Mouse (Mus musculus) urinary bladder, postnatal 14 days (tissue): ENCODE data around the gene Sp3.
A peak's percentile ranks its signal among the peaks of the same experiment; 100 is the strongest.
"Not testable (repeated sequence)": the region's sequence is repeated elsewhere in the genome, so short reads cannot be mapped to it uniquely, and the experiment has no call there.

ENCODE experiments used
- DNase-seq: peaks from one replicate; pipeline ENCODE4 v3.0.0; 2021; ENCODE audit warnings: low spot score

The Sp3 gene

DNA sequence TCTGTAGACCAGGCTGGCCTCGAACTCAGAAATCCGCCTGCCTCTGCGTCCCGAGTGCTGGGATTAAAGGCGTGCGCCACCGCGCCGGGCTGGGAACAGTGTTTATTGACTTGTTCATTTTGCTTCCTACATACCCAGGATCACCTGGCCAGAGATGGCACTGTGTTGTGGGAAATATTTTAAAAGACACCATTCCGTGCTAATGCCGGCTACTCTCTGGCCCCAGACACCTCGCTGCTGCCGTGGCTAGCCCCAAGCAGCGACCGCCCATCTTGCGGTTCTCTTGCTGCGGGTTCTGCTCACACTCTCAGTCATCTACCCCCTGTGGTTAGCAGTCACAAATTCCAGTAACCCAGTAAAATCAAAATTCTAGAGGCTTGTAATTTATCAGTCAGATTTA lies 12.3 kb upstream of the Sp3 start:
- DNase-seq: no peak

DNA sequence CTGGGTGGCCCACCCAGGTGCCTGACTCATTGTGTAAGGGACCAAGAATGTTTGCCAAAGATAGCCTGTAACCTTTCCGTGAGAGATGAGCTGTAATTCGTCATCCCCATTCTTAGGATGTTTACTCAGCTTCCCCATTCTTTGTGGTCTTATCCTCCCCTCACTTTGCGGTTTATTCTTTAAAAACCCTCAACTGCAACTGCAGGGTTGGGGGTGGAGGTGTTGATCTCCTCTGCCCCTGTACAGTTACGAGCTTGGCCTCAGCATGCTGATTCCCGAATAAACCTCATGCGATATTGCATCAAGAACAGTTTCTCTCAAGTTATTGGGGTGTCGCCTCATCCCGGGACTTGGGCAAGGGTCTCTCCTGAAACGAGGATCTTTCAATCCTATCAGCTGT lies 8.7 kb upstream of the Sp3 start:
- DNase-seq: not testable (repeated sequence)

DNA sequence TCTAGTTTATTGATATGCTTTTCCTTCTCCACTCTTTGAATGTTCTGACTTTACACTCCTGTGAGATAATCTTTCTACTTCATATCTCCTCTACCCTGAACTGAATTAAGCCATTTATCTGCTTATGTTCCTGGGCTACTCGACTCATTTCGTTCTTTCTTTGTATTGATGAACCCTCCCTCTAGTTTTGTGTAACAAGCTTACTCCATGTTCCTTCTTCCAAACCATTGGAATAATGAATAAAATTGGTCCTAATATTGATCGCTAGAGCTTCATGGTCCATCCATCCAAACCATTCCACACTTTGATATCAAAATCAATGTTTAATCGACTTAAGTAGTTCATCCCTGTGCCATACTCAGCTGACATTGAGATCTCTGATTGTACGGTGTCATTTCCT lies 6.4 kb upstream of the Sp3 start, which contains the start of gene Gm11084:
Gene Gm11084 (minus strand): TSS at position 101 of the 400 bp plus-strand sequence.
- DNase-seq: no peak

DNA sequence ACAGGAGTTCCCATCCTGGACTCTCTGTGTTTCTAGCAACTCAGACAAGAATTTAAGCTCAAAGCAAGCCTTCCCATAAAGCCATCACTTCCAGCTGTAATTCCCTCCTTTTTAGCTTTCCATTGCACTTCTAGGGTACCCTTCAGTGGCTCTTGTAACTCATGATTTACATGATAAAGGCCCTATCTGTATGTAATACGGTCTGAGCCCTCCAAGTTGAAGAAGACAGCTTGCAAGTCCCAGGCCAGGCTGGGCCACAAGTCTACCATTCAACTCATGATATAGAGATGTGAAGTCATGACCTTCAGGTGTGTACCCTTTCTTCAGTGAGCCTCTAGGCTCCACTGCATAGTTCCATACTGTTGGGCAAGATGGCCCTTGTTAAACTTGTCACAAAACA lies 5.3 kb upstream of the Sp3 start:
- no peak for DNase-seq

DNA sequence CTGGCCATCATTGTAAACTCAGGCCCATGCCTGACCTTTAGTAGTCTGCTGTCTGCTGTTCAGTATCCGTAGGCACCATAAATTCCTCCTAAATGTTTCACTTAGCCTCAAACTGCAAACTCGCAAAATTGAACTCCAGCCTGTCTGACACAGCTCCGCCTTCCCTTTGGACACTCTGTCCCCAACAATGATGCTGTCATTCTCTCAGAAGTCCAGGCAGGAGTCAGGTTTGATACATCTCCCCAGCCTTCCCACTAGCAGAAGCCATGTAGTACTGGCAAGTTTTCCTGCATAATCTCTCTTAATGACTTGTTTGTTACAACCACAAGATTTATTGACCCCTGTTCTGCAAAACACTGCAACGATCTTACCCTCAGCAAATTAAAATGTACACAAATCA lies 4.6 kb upstream of the Sp3 start:
- no peak for DNase-seq

DNA sequence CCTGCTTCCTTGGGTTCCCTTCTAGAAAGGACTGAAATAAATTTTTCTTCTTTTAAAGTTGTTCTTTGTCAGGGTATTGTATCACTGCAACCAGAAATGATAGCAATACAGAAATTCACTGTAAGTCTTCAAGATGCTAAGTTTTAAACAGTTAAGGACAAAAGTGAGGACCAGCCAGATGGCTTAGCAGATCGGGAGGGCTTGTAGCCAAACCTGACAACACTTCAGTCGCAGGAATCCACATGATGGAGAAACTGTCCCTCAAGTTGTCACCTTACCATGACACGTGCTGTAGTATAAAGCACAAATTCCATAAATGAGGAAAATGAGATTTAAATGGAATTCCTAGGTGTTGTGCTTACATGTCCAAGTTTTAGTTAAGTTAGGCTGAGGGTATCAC lies 3.0 kb upstream of the Sp3 start:
- no peak for DNase-seq

DNA sequence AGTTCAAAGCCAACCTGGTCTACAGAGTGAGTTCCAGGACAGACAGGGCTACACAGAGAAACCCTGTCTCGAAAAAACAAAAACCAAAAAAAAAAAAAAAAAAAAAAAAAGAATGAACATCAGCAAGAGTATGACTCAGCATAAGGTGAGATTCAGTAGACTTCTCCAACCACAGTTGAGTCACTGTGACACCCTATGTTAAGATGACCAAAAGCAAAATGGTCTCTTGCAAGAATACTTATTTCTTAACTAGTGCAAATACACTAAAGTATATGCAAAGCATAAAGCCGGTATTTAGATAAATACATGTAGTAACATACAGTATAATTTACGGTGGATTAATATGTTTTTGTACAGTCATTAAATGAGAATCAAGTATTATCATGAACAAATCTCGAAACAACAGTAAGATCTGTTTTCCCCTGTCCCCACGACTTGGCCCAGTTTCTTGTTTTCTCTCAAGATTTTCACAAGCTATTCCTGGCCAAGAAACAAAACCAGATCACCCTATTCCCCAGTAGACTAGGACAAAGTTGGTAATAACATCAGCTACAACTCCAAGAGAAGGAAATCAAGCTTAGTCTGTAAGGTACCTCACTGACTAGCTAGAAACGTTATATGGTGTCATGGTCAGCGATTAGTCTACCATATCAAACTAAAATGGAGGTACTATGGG lies 2.0 kb upstream of the Sp3 start:
- no peak for DNase-seq

DNA sequence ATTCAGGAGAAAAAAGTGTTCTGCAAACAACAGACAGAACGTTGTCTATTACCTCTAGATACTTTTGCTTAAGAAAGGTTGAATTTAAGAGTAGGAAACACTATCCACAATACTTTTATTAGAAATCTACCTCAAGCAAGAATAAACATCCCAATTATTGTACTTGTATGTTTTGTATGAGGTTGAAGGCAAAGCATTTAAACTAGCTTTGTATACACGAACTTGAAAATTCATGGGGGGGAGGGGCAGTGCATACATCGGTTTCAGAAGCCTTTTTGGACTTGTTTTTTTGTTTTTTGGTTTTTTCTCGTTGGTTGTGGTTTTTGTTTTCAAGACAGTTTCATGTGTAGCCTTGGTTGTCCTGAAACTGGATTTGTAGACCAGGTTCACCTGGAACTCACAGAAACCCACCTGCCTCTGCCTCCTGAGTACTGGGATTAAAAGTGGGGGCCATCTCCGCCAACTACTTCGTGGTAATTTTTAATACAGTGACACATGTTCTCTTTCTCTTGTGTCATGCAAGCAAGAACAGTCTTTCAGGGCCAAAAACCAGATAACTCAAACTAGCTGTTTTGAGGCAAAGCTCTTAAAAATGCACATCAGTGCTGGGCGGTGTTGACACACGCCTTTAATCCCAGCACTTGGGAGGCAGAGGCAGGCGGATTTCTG lies 1.3 kb upstream of the Sp3 start:
- no peak for DNase-seq

DNA sequence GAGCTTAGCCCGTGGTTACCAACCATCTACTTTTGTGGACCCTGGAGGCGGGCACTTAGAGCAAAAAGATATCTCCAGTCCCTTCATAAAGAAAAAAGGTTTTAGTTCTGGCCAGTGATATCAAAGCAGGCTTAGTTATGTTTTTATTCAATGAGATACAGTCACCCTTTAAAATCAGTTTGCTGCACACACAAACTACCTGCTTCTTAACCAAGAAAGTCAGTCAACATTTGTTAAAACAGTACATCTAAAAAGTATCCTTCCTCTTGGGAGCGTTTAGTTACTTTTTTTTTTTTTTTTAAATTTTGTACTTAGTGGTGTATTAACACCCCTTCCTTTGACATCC lies 802 bp upstream of the Sp3 start:
- no peak for DNase-seq

DNA sequence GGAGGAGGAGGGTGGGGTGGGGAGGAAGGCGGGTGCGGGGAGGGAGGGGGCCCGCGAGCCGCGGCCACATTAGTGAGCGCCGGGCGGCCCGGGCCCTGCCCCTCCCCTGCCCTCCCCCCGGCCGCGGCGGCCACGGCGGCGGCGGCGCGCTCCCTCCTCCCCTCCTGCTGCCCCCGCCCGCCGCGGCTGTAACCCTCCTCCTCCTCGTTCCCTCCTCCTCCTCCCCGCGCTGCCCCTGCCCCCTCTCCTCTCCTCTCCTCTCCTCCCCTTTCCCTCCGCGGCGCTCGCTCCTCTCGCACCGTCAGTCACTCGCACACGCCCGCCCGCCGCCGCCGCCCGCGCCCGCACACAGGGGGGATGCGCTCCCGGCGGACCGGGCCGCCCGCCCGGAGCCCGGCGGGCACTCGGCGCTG lies 581 bp downstream of the Sp3 start:
- peak; percentile 91 for DNase-seq

DNA sequence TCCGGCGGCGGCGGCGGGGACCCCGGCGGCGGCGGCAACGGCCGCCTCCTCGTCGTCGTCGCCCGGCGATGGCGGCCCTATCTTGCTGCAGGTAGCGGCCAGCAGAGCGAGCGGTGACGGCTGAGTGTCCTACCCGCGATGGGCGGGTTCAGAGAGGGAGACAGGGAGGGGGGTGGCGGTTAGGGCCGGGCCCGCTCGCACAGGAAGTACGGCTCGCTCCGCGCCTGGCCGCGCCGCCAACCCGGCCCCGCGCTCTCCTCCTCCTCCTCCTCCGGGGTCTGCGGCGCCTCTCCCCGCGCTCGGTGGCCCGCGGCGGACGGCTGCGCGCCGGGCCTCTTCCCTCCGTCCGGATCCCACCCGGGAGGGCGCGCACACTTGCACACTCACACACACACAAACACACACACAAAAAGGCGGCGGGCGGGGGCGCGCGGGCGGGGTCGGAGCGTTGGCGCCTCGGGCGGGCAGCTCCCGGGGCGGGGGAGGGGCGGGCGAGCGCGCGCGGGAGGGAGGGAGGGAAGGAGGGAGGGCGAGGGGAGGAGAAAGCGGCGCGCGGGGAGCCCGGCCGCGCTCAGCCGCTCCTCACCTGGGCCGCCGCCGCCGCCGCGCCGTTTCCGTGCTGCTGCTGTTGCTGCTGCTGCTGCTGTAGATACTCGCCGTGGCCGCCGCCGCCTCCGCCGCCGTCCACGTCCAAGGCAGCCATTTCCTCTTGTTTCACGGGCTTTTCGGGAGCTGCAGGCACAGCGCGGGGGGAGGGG lies 1.2 kb downstream of the Sp3 start:
- DNase-seq: peak; percentile 90

DNA sequence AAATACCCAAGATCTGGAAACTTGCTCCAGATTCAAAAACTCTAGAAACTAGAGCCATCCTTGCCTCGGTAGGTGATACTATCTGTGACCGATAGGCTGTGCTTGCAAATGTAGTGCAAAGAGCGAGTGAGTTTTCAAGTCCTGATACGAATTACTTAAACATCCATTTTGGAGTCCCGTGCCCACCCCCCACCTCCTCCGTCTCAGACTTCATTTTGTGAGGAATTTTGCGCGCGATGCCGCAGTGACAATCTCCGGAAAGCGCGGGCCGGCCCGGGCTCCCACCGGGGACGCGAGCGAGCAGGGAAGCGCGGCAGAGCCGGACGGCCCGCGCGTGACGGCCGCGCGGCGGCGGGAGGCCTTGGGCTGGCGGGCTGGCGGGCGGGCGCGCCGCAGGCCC lies 1.8 kb downstream of the Sp3 start:
- no peak for DNase-seq

DNA sequence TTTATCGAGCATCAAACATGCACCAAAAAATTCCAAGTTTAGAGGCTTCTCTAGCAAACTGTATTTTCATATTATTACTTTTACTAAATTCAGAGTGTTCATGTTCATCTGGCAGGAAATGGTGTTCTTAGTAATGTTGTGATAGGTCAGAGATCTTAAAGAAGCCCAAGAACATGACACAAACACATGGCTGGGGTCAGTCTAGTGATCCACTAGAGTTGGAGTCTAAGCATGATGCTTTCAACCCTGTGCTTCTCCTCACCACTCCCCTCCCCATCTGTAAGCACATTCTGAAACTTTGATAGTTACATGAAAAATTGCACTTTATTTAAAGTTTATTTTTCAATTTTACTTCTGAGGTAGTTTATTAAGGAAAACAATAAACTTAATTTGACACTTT lies 3.0 kb downstream of the Sp3 start:
- DNase-seq: no peak

DNA sequence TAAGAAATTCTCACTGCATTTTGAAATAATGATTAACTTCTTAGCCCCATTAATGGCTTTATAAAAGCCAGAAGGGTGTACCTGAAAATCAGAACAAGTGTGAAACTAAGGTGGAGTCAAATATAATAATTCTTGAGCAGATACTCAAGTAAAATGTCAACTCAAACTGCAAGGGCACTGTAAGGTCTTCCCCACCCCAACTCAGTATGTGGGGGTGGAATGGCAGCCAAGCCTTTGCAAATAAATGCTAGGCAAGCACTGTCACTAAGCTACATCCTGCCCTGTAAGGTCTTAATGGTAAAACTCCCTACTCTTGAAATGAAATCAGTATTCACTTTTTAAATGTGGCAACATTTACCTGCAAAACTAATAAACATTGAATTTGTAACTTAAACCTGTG lies 4.2 kb downstream of the Sp3 start:
- DNase-seq: no peak

DNA sequence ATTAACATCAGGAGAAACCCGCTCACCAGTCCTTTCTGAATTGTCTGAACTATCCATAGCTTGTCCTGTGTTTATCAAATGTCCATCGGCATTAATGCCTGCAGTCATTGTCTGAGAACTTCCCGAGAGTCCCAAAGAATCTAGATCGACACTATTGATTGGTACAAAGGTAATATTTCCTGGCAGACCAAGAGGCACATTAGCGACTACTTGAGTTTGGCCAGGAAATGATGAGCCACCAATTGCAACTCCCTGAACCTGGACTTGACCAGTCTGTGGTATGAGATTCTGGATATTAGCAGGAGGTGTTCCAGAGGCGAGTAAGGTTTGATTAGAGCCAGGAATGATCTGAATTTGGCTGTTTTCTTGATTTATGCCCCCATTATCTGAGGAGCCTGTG lies 9.4 kb downstream of the Sp3 start:
- DNase-seq: no peak

DNA sequence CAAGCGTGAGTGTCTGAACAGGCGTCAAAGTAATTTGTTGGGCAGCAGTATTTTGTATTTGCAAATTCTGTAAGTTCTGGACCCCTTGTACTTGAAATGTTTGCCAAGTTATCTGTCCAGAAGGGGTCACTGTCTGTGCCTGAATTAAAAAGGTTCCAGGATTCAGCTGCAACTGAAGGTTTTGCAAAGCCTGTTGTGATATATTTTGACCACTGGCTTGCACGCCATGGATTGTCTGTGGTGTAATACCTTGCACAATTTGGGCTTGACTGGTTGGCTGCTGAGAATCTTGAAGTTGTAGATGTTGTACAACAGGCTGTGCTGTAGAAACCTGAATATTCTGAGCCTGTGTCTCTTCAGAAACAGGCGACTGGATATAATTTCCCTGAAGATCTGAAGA lies 9.9 kb downstream of the Sp3 start:
- DNase-seq: no peak

DNA sequence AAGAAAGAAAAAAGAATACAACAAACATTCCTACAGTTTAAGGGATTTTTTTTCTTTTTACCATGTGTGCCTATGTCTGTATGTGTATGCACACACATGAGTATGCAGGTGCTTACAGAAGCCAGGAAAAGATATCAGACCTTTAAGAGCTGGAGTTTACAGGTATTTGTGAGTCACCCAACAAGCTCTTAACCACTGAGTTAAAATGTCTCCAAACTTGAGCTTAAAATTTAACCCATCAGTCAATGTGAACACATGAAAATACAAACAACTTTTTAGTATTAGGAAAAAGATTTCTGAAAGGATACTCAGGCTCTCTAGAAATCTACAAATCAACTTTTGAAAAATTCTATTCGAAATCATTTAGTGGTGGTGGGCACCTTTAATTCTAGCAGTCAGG lies 11.7 kb downstream of the Sp3 start:
- DNase-seq: no peak

DNA sequence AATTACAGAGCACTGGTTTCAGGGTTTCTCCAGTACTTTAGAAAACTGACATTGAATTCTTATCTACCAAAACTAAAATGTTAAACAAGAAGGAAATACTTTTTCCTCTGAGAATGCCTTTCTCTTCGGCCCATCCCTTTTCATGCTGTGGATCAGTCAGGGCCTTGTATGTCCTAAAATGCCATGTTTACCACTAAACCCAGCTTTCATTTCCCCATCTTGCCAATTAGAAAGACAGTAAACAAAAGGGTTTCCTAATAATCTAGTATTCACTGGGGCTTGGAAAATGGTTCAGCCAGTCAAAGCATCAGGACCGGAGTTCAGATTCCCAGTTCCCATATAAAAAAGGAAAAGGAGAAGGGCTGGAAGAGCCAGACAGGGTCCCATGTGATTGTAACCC lies 14.8 kb downstream of the Sp3 start:
- no peak for DNase-seq

DNA sequence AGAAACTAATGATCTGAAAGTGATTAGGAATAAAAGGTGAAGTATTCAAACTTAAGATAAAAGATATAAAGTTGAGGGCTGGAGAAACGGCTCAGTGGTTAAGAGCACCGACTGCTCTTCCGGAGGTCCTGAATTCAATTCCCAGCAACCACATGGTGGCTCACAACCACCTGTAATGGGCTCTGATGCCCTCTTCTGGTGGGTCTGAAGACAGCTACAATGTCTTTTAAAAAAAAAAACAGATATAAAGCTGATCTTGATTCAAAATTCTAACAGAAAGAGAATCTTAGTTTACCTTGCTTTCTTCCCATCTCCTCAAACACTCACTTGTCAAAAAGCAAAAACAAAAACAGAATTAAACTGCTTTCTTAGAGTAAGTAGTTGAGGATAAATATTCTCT lies 23.8 kb downstream of the Sp3 start:
- DNase-seq: no peak

DNA sequence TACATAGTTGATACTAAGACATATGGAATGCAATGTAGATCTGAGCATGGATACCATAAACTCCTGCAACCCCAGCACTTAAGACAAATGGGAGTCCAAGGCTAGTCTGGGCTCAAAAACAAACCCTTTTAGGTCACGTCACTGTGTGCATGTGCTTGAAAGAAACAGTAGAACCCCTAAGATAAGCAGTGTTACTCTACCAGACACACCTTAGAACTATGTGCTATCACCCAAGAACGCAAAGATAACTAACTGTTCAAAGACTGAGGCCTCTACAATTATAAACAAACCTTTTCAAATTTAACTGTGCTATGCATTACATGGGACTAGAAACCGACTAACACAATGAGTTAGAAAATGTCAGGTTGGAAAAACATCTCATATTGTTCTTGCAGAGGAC lies 27.3 kb downstream of the Sp3 start:
- DNase-seq: no peak

DNA sequence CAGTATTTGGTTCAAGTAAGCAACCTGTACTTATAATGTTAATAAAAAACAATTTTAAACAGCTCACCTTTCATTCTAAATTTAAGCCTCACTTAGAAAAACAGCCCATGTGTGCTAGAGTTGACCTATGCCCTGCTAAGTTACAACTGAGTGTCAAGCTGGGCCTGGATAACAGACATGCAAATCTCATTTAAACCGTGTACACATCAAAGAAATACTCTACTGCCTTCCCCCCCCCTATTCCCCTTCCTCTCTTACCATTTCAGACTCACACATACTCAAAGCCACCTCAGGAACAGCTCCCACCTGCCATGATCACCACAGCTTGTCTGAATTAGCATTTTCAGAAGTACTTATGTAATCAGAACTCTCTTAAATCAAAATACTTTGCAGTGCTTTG lies 44.3 kb downstream of the Sp3 start:
- no peak for DNase-seq

DNA sequence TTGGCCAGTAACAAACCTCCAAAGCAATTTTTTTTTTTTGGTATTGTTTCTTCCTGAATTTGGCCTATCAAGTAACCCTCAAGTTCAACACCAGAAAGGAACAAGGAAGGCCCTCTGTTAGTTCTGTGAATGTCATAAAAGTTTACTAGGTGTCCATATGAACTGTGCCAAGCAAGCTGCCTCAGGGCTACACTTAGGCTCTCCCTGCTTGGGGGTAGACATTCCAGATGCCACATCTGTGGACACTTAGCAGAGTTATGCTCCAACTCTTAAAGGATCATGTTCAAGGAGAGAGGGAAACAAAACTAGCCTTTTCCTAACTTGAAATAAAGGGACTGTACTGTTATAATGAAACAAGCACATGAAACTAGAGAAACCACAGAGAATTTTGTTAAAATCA lies 48.1 kb downstream of the Sp3 start:
- DNase-seq: no peak

DNA sequence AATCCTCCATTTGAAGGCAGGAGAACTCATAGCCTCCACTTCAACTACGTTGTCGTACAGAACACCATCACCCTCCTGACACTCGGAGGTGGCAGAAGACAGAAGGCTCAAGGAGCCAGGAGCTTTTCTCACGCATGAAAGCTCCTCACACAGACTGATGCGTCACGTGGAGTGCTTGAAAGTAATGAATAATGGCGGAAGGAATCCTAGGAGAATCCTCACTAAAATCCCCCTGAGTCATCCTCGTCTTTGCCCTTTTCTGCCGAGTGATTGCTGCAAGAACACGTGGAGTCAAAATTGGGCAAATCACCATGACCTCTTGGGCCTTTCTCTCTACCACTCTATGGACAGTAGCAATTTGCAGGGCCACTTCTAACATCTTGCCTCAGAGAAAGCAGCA lies 55.3 kb downstream of the Sp3 start:
- no peak for DNase-seq

DNA sequence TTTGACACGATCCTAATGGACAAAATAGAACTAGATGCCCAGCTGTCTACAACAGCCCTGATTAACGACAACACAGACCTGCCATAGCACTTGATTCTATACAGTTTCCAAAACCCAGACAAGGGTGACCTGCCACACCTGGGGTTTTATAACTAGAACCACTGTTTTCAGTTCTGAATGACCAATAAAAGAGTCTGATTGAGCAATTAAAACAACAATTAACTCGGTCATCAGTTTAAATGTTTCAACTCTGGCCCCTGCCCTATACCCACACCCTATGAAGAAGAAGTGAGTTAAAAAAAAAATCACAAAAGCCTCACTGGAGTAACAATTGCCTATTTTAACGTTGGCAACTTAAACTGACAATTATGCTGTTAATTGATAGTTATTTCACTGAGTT lies 64.1 kb downstream of the Sp3 start:
- DNase-seq: no peak
